Mouse (Mus musculus): Measurements from ENCODE around the gene Aaas.

DNA sequence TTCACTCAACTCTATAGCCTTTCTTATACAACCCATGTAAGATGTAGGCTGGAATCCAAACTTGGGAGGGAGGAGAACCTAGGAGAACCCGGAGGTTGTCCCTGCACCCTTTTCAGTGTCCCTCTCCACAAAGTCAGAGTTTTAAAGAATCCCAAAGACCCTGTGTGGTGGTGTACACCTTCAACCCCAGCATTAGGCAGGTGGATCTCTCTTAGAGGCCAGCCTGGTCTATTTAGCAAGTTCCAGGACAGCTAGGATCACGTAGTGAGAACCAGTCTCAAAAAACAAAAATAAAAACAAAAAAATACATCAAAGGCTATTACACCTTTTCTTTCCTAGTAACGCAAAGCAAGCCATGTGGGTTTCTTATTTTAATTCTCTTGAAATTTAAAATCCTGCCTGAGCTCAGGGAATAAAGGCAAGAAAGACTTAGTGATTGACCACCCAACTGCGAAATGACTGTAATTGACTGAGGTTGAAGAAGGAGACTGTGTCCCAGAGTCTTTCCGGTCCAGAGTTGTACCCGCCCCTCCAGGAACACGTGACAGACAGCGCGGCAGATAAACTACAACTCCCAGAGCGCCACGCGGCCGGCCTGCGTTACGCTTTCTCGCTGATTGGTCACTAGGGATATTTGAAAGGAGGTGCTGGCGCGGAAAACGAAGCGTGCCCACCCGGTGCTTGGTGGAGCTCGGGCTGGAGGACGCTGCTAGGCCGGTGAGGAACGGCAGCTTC lies 54.8 kb downstream of the Aaas start, which contains the start of gene Espl1:
- TF ChIP-seq POLR2A (IDR thresholded peaks at IDR 0.05; ENCODE audit: insufficient read depth, low read depth, low read length) (peak; percentile 81), CTCF (IDR thresholded peaks at IDR 0.05) (no peak), EP300 (IDR thresholded peaks at IDR 0.05; ENCODE audit: insufficient read depth, low read depth, low read length) (peak; percentile 42; the same call in 1 of the 2 replicates)
